Mouse (Mus musculus): ENCODE results near the gene Arid3a.

Arid3a gene

DNA sequence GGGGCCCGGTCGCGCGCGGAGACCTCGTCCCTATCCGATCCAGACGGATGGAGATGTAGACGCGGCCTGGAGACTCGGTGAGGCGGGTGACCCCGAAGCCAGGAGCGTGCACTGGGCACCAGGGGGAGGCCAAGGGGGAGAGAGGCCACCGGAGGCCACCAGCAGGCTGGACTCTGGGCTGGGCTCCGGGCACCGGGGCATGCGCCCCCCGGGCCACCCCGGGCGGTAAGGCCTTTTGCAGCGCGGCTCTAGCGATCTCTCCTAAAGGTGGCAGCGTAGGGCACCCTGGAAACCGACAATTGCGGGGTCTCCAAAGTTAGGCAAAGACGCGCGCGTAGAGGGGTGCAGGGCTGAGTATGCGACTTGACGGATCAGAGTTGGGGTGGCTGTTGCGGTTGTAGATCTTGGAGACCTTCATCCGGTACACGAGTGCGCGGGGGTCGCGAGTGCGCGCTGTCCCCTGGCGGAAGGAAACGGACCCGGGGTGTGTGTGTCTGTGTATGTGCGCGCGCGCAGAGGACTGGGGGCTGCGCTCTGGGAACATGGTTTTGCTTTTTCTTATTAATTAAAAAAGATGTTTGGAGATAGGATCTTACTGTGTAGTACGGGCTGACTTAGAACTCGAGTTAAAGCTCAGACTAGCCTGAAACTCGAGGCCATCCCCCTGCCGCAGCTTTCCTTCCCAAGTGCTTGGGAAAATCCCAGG lies 634 bp downstream of the Arid3a start:
- DNase-seq (ENCODE audit: low spot score in 2 of 2) = peak; percentile 71 to 72

DNA sequence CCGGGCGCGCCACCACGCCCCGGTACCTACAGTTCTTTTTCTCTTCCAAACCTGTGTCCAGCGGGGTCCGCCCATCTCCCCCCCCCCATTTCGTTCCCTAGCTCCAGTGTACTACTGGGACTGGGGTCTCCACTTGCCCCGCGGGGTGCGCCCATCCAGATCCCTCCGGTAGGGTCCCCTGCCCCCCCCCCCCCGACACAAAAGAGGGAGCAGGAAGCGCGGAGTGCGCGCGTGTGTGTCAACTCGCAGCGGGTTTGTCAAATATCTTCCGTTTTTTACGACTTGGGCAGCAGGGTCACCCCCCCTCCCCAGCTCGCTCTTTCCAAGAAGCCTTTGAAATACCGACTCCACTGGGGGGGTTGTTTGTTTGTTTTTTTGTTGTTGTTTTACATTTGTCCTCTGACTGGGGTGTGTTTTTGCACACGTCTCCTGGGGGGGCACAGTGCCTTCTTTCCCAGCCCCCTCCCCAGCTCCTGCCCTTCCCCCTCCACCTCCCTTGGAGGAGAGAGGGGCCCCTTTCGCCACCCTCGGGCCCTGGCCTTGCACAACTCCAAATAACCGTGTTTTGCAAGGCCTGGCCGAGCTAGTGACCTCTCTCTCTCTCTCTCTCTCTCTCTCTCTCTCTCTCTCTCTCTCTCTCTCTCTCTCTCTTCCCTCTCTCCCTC lies 1.3 kb downstream of the Arid3a start:
- DNase-seq (ENCODE audit: low spot score in 2 of 2) = peak; percentile 60 to 67

DNA sequence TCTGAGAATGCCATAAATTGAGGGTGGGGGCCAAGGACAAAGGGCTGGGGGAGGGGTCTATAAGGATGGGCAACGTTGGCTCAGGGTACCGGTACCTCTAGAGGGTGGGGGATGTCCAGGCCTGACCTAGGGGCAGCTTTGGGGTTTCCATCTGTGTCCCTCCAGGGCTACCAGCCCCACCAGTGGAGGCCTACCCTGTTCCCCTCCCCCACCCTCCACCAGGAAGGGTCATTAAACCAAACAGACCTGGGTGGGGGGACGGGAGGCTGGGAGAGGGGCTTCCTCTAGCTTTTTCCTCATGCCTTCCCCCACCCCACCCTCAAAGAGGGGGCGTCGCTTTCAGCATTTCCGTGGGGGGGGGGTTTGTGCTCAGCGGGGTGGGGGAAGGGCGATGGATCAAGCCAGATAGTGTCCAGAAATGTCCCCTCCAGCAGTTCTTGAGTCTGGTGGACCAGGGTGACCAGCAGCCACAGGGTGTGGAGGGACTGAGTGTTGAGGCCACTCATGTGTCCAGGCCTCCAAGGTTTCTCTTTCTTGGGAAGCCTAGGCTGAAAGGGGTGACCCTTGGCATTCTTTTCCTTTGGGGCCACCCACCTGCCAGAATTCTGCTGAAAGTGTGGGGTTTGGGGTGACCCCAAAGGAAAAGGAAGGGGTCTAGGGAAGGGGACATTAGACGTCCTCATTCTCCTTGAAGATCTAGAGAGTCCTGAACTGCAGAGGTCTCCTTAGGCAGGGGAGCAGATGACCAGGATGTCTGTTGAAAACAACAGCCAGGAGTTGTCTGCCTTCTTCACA lies 2.3 kb downstream of the Arid3a start:
- DNase-seq (ENCODE audit: low spot score in 2 of 2) = no peak

DNA sequence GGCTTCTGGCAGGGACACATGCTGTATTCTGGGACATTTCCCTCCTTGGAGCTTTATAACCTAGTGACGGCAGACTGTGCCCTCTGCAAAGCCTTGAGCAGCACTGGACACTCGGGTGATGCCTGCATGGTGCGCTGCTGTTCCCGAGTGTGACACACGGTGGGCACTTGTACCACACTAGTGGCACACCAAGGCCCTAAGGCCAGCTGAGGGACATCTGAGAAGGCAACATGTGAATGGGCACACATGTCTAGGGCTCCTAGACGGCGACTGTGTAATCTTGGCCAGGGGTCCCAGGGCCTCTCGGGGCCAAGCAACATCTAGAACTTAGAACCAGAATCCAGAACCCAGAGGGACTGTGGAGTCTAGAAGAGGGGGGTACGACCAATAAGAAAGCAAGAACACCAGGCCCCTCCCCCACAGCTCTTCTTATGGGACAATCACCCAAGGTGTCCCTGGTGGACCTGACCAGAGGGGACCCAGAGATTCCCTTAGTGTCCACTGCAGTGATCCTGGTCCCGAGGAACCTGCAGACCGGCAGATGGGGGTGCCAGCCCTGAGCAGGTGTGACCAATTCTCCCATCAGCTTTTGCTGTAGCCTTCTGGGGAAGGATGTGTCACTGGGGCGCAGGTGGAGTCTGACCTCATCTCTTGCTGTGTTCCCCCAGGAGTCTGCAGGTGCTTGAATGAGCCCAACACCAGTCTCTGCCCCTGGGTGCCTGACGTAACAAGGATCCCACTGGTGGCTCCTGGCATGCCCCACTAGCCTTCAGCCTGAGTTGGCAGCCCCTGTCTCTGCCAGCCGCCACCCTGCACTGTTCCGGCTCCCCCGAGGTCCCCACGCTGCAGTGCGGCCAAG lies 3.4 kb downstream of the Arid3a start:
- no peak for DNase-seq (ENCODE audit: low spot score in 2 of 2)

DNA sequence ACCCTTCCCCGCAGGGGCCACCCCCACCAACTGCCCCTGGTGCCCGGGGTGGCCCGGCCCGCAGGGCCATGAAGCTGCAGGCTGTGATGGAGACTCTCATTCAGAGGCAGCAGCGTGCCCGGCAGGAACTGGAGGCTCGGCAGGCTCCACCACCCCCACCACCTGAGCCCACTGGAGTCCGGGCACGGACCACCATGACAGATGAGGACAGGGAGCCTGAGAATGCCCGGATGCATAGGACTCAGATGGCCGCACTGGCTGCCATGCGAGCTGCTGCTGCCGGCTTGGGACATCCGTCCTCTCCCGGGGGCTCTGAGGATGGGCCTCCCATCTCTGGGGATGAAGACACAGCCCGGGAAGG lies 4.0 kb downstream of the Arid3a start:
- no peak for DNase-seq (ENCODE audit: low spot score in 2 of 2)

DNA sequence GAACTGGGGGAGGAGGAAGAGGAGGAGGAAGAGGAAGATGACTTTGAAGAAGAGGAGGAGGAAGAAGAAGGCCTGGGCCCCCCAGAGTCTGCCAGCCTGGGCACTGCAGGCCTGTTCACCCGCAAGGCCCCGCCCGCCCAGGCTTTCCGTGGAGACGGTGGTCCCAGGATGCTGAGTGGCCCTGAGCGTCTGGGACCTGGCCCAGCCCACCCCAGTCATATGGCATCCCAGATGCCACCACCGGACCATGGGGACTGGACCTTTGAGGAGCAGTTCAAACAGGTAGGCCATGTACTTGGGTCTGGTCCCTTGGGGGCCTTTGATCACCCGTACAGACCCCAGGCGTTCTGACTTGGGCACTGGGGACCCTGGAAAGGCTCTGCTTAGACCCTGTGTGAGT lies 5.0 kb downstream of the Arid3a start:
- DNase-seq (ENCODE audit: low spot score in 2 of 2) = no peak

DNA sequence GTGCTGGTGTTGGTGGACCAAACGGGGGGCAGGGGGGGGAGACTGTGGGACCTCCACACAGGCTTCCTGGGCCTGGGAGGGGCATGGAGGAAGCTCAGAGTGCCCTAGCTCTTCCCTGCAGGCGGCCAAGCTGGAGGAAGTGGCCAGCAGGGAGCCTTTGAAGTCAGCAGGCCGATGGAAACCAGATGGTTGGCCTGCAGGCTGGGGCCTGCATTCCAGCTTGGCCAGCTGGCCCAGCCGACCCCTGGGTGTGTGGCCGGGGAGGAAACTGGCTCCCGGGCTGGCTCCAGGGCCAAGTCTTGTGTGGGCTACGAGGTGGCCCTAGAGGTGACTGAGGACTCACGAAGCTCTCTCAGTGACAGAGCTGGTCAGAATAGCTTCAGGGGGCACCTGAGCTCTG lies 5.9 kb downstream of the Arid3a start:
- DNase-seq (ENCODE audit: low spot score in 2 of 2) = no peak

DNA sequence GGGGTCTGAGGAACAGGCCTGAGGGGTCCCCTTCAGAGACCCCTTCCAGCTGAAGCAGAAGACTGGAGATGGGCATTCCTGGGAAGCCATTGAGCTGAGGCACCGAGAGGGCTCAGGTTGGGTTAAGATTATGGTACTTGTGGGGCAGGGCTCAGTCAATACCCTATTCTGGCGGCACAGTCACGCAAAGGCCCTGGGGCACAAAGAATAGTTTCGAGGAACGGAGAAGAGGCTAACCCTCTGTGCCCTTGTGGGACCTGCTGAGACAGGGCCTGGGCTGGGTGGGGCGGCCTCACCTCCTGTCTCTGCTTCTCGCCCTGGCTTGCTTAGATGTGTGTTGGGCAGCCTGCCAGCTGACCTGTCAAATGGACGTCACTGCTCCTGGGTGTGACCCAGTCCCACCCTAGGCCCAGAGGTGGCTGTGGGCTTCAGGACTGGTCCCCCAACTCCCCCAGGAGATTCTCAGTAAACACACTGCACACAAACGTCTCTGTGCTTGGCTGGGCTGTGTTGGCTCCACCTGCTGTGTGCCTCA lies 6.4 kb downstream of the Arid3a start:
- DNase-seq (ENCODE audit: low spot score in 2 of 2) = no peak

DNA sequence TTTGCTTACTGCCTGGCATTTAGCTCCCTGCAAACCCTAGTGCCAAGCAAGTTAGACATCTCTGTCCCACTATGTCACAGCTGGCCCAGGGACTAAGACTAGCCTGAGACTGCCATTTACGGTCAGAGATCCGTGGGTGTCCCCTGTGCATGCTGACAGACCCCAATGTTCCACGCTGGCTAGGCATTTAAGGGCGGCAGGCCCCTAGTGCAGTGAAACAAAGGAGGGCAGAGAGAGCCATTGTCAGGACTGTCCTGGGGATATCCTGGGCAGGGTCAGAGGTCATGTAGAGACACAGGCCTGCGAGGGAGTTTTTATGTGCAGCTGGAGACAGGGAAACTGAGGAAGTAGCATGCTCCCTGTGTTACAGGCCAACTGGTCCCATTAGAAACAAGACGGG lies 7.0 kb downstream of the Arid3a start:
- no peak for DNase-seq (ENCODE audit: low spot score in 2 of 2)

DNA sequence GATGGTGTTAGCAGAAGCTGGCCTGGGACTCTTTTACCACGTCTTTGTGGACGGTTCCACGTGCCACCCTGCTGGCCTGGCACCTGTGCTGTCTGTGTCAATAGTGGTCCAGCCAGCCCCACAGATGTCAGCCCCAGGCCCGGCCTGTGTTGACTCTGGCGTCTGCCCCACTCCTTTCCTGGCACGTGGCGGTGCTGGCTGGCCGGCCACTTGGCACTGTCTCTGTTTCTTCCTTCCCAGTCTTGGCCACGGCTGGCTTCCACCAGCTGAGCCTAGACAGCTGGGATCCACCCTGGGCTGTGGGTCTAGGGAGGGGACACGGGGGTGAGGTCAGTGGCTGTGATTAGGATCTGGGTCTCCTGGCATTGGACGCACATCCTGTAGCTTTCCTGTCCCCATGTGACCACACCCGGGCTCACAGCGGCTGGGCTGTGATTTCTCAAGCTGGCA lies 7.5 kb downstream of the Arid3a start:
- DNase-seq (ENCODE audit: low spot score in 2 of 2) = peak in 1 of 2 experiments; percentile 44

DNA sequence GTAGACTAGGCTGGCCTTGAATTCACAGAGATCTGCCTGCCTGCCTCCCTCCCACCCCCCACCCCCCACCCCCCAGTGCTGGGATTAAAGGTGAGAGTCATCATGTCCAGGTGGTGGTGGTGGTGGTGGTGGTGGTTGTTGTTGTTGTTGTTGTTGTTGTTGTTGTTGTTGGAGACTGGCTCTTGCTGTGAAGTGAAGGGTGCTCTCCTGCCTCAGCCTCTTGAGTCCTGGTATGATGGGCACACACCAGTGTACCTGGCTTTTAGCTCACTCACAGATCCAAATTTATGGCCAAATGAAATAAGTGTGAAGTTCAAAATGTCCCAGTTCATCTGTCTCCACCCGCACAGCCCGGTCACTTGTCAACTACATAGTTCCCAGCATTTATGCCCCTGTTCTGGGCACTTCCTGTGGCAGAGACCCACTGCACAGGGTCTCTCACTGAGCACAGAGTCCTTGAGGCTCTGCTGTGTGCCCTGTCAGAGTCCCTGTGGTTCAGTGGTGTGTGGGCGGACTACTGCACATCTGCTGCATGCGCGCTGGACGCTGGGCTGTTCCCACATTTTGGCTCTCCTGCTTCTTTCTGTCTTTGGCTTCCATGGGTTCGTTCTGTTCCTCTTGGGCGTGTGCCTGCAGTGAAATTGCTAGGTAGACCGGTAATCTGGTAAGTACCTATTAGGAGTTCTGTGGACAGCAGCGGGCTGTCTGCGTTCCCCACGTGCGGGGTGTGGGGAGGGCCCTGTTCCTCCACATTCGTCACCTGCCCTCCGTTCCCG lies 8.1 kb downstream of the Arid3a start:
- no peak for DNase-seq (ENCODE audit: low spot score in 2 of 2)

DNA sequence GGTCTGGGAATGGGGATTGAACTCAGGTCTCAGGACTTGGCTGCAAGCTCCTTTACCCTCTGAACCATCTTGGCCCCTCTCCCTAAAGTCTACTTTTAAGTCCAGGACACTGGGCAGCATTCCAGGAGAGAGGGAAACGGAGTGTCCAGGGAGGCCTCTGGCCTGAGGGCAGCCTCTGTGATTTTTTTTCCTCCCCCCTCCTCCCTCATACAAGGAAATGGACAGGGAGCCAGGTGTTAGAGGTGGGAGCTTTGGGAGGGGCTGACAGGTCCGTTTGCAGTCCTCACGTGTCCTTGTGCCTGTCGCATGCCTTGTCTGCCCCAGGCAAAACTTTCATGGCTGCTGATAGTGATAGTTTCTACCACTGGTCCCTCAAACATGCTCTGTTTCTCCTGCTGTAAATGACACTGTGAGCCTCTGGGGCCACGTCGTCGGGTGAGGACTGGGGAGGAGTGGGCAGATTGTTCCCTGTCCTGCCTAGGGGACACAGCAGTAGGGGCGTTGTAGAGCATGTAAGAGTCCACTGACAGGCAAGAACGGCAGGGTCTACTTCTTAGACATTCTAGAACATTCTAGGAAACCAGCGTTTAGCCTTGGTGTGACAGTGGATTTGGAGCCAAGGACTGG lies 9.6 kb downstream of the Arid3a start:
- no peak for DNase-seq (ENCODE audit: low spot score in 2 of 2)

DNA sequence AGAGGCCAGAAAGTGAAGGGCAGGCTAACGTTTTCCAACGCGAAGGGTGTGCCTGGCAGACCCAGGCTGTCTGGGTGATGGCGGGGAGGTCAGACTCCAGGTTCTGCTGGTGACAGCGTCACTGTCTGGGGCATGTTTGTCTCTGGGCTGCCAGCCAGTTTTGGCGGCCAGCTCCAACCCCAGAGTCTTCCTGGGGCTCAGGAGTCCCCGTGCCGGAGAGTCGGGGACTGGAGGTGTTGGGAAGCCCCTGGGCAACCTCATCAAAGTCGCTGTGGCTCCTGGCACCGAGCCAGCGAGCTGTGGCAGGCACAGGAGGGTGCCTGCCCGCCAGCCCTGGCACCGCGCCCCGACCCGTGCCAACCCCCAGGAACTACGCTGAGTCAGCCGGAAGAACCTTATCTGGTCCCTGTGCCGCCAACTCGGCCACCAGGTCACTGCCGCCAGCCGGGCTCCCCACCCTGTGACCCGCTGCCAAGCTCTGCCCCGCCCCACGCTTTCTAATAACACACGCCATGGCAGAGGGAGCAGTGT lies 10.1 kb downstream of the Arid3a start:
- peak; percentile 89 to 91 for DNase-seq (ENCODE audit: low spot score in 2 of 2)

DNA sequence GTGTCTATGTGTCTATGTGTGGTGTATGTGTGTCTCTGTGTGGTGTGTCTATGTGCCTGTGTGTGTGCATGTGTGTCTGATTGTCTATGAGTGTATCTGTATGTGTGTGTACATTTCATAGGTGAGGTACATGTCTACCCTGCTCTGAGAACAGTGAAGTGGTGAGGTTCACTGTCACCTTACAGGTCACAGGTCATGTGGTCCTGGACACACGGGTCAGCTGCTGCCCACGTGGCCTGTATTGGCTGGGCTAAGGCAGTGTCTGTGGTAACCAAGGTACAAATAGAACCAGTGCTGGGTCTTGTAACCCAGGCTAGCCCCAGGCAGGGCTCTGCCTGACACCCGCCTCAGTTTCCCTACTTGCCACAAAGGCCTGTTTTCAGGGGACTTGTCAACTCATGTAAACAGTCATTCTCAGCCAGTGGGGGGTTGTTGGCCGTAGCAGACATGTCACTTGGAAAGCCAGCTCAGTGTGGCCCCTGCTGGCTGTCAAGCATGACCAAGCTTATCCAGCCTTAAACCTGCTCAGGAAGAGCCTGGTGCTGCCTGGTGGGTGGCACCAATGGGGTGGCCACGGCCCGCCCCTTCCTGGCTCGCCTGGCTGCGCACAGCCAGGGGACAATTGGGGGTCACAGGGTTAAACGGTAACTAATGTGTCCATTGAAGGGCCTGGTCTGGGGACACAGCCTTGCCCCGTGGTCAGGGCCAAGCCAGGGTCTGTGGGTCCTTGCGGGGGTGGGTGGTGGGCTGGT lies 11.1 kb downstream of the Arid3a start:
- no peak for DNase-seq (ENCODE audit: low spot score in 2 of 2)

DNA sequence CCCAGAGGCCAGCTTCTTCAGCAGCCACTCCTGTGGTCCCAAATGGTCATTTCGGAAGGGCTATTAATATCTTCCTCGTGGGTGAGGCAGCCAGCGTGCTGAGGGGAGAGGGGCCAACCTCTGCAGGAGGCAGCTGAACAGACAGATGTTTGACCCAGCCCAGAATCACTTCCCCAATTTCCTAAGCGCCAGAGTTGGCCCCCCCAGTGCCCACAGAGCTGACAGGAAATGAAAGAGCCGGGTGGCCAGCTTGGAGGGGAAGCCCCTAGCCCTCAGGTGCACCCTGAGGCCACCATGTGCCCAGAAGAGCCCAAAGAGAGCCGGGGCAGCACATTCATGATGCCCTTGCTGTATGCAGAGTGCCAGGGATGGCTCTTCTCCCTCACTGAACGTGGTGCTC lies 13.9 kb downstream of the Arid3a start:
- peak; percentile 93 to 94 for DNase-seq (ENCODE audit: low spot score in 2 of 2)

DNA sequence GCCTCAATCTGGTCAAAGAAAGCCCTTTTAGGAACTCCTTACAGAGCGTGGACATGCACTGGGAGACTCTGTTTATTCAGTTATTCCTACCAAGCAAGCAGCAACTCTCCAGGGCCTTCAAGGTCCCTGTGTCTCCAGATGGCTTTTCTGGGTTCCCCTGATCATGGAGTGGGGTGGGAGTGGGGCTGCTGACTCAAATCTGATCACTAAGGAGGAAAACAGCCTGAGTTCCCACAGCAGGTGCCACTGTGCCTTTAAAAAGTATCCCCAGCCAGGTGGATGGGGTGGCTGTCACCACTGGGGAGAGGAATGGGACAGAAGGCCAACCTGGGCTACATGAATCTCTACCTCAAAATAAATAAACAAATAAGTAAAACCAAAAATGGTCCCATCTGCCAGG lies 16.1 kb downstream of the Arid3a start:
- no peak for DNase-seq (ENCODE audit: low spot score in 2 of 2)

DNA sequence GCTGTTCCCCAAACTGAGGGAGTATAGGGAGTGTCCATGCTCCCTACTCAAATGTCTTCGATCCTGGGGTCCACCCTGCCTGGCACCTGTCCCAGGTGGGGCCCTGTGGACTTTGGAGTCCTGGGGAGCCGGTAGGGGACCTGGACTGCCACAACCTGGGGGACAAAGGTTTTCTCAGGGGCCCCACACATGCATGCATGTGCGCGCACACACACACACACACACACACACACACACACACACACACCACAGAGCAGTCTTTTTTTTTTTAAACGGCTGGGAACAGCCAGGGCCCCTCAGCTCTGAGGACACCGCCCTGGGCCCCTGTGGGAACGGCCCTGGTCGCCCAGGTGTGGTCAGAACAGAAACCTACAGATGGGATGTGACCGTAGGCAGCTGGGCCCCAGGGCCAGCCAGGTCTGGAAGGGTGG lies 16.6 kb downstream of the Arid3a start:
- DNase-seq (ENCODE audit: low spot score in 2 of 2) = peak in 1 of 2 experiments; percentile 48

DNA sequence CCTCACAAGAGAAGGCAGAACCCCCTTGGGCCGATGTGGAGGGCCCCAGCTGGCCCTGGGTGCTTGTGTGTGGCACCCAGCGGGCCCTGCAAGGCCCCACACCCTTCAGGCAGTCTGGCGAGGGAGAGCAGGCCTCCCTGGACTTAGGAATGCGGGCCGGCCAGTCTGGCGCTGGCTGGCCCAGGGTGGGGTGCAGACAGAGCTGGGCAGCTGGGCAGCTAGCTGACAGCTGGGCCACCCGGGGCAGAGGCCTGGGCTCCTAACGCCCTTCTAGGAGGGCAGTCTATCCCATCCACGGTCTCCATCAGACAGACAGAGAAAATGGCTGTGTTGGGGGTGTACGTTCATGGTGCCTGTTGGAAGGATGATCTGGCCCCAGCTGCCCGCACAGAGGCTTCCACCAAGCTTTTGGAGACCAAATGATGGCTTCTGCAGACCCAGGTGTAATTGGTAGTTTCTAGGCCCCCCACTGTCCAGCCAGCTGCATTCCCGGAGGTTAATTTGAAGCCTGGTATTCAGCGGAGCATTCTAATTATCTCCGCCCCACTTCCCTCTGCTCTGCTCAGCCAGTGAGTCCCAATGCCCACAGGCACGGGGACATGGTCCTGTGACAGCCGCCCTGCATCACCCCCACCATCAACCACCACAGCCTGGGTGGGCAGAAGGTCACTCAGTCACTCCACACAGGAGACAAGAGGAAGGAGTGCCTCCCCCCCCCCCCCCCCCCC lies 18.8 kb downstream of the Arid3a start:
- DNase-seq (ENCODE audit: low spot score in 2 of 2) = no peak

All from spleen, postnatal 36 days (tissue).